Mouse (Mus musculus): ENCODE results near the gene Aph1c. TPM values are rescaled to one million over a fixed set of nuclear protein-coding genes. Genes with fewer than 3 reads are reported as not detected.
"Not testable (repeated sequence)": the region's sequence is repeated elsewhere in the genome, so short reads cannot be mapped to it uniquely, and the experiment has no call there.

Aph1c gene
- polyA plus RNA-seq, 1 experiment from 2014 or later: 36.8 TPM

DNA sequence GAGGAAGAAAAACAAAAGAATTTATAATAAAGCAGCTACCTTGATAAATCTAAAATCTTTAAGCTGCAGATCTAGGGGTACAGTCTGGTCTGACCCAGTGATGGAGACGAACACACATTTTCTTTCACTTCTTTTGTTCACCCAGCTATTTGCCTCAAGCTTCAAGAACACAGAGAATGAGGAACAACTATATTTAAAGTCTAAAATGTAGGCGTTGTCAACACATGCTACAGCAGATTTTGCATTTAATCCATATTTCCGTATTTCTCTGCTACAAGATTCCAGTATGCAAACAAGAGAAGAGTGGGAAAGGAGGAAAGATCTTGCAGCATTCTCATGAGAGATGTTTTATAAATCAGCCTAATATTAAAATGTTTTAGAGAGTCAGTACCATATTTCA lies 44.4 kb upstream of the Aph1c start:
- no peak overlapping the region for H3K9ac ChIP-seq (ENCODE audit: low read depth, low read length)
- no peaks in the 10 kb centered on the region for H3K27me3 ChIP-seq (replicated peaks; ENCODE audit: control insufficient read depth, insufficient read depth, low read length)
- H3K4me3 ChIP-seq (ENCODE audit: low read depth, low read length): no peak overlapping the region
- no peak overlapping the region for H3K27ac ChIP-seq (ENCODE audit: low read depth, low read length)
- H3K4me2 ChIP-seq (replicated peaks; ENCODE audit: low read depth): no peak overlapping the region
- no peaks in the 10 kb centered on the region for H3K36me3 ChIP-seq (ENCODE audit: control insufficient read depth, insufficient read depth)
- no peak for TF ChIP-seq CTCF (IDR thresholded peaks at IDR 0.05; ENCODE audit: low read depth)
- no peaks in the 10 kb centered on the region for H3K4me1 ChIP-seq (replicated peaks; ENCODE audit: control insufficient read depth, insufficient read depth, low read length)
- H3K9me3 ChIP-seq (ENCODE audit: control insufficient read depth): 0 out of 2 replicates have a peak, but pooled peaks cover 4% of the 10 kb centered on the region
- 91% methylated on average over 3 of the region's 3 CpGs for WGBS
- ATAC-seq: no peak

- H3K27me3 ChIP-seq (replicated peaks; ENCODE audit: control insufficient read depth, insufficient read depth, low read length): no peaks in the 10 kb centered on the region
- H3K36me3 ChIP-seq (ENCODE audit: control insufficient read depth, insufficient read depth): no peaks in the 10 kb centered on the region
- no peak overlapping the region for H3K4me2 ChIP-seq (replicated peaks; ENCODE audit: low read depth)
- H3K4me3 ChIP-seq (ENCODE audit: low read depth, low read length): no peak overlapping the region
- H3K4me1 ChIP-seq (replicated peaks; ENCODE audit: control insufficient read depth, insufficient read depth, low read length): no peaks in the 10 kb centered on the region
- 62% methylated on average over 5 of the region's 5 CpGs for WGBS
- no peak for ATAC-seq
- H3K27ac ChIP-seq (ENCODE audit: low read depth, low read length): no peak overlapping the region
- TF ChIP-seq CTCF (IDR thresholded peaks at IDR 0.05; ENCODE audit: low read depth): no peak
- no peak overlapping the region for H3K9ac ChIP-seq (ENCODE audit: low read depth, low read length)
- 0 out of 2 replicates have a peak, but pooled peaks cover 4% of the 10 kb centered on the region for H3K9me3 ChIP-seq (ENCODE audit: control insufficient read depth)
Observed at GRCm38 (mm10) chr9:66876577-66876976, 42.1 kb upstream of the Aph1c start.

- no peak for ATAC-seq
- Histone ChIP-seq H3K4me1 (replicated peaks; ENCODE audit: control insufficient read depth, insufficient read depth, low read length) (no peaks in the 10 kb centered on the region), H3K4me2 (replicated peaks; ENCODE audit: low read depth) (no peak overlapping the region), H3K36me3 (ENCODE audit: control insufficient read depth, insufficient read depth) (no peaks in the 10 kb centered on the region), H3K27me3 (replicated peaks; ENCODE audit: control insufficient read depth, insufficient read depth, low read length) (no peaks in the 10 kb centered on the region), H3K27ac (ENCODE audit: low read depth, low read length) (no peak overlapping the region), H3K4me3 (ENCODE audit: low read depth, low read length) (no peak overlapping the region), H3K9ac (ENCODE audit: low read depth, low read length) (no peak overlapping the region), H3K9me3 (ENCODE audit: control insufficient read depth) (0 out of 2 replicates have a peak, but pooled peaks cover 4% of the 10 kb centered on the region)
- TF ChIP-seq CTCF (IDR thresholded peaks at IDR 0.05; ENCODE audit: low read depth): no peak
- WGBS: 97% methylated on average over 5 of the region's 5 CpGs
Observed at GRCm38 (mm10) chr9:66874297-66874696, 39.8 kb upstream of the Aph1c start.

DNA sequence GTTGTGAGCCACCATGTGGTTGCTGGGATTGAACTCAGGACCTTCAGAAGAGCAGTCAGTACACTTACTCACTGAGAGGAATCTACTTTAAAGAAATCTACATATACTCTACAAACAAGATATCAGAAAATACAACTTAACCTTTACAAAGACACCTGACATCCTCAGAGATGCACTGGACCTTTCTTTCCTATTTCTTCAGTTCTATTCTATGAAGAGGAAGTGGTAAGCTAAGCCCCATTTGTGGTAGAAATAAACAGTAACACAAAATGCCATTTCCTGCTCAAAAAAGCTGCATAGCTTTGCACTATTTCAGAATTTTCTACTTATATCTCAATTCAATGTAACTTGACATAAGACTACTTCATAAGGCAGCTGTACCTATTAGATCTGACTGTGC lies 39.0 kb upstream of the Aph1c start:
- no peak for ATAC-seq
- Histone ChIP-seq H3K4me1 (replicated peaks; ENCODE audit: control insufficient read depth, insufficient read depth, low read length) (no peaks in the 10 kb centered on the region), H3K4me2 (replicated peaks; ENCODE audit: low read depth) (no peak overlapping the region), H3K27ac (ENCODE audit: low read depth, low read length) (no peak overlapping the region), H3K4me3 (ENCODE audit: low read depth, low read length) (no peak overlapping the region), H3K36me3 (ENCODE audit: control insufficient read depth, insufficient read depth) (no peaks in the 10 kb centered on the region), H3K9ac (ENCODE audit: low read depth, low read length) (no peak overlapping the region), H3K27me3 (replicated peaks; ENCODE audit: control insufficient read depth, insufficient read depth, low read length) (no peaks in the 10 kb centered on the region), H3K9me3 (ENCODE audit: control insufficient read depth) (0 out of 2 replicates have a peak, but pooled peaks cover 4% of the 10 kb centered on the region)
- no peak for TF ChIP-seq CTCF (IDR thresholded peaks at IDR 0.05; ENCODE audit: low read depth)

DNA sequence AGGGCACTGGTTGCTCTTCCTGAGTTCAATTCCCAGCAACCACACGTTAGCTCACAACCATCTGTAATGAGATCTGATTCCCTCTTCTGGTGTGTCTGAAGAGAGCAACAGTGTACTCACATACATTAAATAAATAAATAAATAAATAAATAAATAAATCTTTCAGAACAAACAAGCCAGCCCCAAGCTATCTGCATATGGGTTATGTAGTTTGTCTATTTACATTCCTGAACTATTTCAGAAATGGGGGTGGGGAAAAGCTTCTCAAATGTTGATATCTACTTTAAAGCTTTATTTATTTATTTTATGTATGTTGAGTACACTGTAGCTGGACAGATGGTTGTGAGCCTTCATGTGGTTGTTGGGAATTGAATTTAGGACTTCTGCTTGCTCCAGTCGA lies 38.5 kb upstream of the Aph1c start:
- H3K4me2 ChIP-seq (replicated peaks; ENCODE audit: low read depth); H3K4me3 ChIP-seq (ENCODE audit: low read depth, low read length); H3K9me3 ChIP-seq (ENCODE audit: control insufficient read depth); H3K4me1 ChIP-seq (replicated peaks; ENCODE audit: control insufficient read depth, insufficient read depth, low read length); H3K36me3 ChIP-seq (ENCODE audit: control insufficient read depth, insufficient read depth); H3K27ac ChIP-seq (ENCODE audit: low read depth, low read length); H3K27me3 ChIP-seq (replicated peaks; ENCODE audit: control insufficient read depth, insufficient read depth, low read length); ATAC-seq; H3K9ac ChIP-seq (ENCODE audit: low read depth, low read length): not testable (repeated sequence)
- WGBS: 63% methylated on average over 2 of the region's 2 CpGs

GRCm38 (mm10) chr9:66872015-66872727 lies 37.6 kb upstream of the Aph1c start:
- no peaks in the 10 kb centered on the region for H3K27me3 ChIP-seq (replicated peaks; ENCODE audit: control insufficient read depth, insufficient read depth, low read length)
- ATAC-seq: no peak
- H3K9me3 ChIP-seq (ENCODE audit: control insufficient read depth): 0 out of 2 replicates have a peak, but pooled peaks cover 4% of the 10 kb centered on the region
- H3K9ac ChIP-seq (ENCODE audit: low read depth, low read length): no peak overlapping the region
- H3K4me3 ChIP-seq (ENCODE audit: low read depth, low read length): no peak overlapping the region
- no peaks in the 10 kb centered on the region for H3K4me1 ChIP-seq (replicated peaks; ENCODE audit: control insufficient read depth, insufficient read depth, low read length)
- H3K4me2 ChIP-seq (replicated peaks; ENCODE audit: low read depth): no peak overlapping the region
- 68% methylated on average over 10 of the region's 10 CpGs for WGBS
- no peak overlapping the region for H3K27ac ChIP-seq (ENCODE audit: low read depth, low read length)
- no peak for TF ChIP-seq CTCF (IDR thresholded peaks at IDR 0.05; ENCODE audit: low read depth)
- H3K36me3 ChIP-seq (ENCODE audit: control insufficient read depth, insufficient read depth): no peaks in the 10 kb centered on the region
